Mouse (Mus musculus) heart, postnatal 25 days (tissue): ENCODE data around the gene Ebf4. TPM values are rescaled to one million over a fixed set of nuclear protein-coding genes. Genes with fewer than 3 reads are reported as not detected.

ENCODE experiments used
- DNase-seq: peaks from one replicate; pipeline ENCODE4 v3.0.0; 2022; ENCODE audit warnings: low spot score
- intact Hi-C: fragments of 180-260 bp; cut with DNase I; formaldehyde crosslinking; loops from one replicate; pipeline ENCODE4 v1.15.1; 2025
- total RNA-seq, 2 experiments: library from RNA; stranded (reverse); gene quantifications; 2 replicates each; pipeline ENCODE4 v1.2.3; 2021

Ebf4 gene
- total RNA-seq, 2 experiments from 2014 or later: 0.31 to 0.45 TPM

DNA sequence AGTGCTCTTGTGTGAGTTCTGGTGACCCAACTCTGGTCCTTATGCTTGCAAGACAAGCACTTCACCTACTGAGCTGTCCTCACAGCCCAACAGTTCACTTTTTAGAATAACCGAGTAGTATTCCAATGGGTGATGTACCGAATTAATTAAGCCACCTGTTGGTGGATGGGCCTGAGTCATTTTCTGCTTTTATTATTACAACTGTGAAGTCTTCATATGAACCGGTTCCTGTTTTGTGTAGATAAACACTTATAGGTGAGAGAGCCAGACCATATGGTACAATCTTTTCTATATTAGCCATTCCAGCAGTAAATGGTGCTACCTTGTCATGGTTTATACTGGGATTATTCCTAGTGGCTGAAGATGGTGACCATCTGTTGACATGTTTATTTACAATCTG, 117.8 kb downstream of the Ebf4 start:
- intact Hi-C loops: loop anchor here (10.0 kb wide), 1 partner anchor 238 kb away; the partner anchor contains the start of gene Snrpb
- no peak for DNase-seq

DNA sequence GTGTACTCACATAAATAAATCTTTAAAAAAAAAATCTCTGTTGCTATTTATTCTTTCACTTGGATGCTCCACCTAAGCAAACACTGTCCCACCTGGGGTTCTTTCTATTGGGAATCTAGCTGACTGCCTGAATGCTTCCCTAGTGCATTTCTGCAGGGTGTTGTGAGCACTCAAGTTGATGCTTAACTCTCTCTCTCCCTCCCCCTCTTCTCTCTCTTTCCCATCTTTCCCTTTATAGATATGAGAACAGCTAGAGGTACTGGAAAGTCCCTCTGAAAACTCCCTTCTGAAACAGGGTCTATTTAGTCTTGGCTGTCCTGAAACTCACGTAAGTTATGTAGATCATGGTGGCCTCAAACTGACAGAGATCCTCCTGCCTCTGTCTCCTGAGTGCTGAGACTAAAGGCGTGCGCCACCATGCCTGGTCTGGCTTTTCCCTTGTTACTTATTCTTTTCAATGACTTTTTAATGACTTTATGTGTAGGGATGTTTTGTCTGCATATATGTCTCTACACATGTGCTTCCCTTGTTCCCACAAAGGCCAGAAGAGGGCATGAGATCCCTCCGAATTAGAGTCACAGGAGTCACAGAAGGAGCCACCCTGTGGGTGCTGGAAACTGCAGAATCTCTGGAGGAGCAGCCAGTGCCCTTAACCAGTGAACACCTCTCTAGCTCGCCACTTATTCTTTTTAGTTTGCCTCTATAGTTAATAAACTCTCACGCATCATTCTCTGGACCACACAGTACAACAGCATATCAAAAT, 119.3 kb downstream of the Ebf4 start:
- DNase-seq: no peak
- intact Hi-C loops: loop anchor here (10.0 kb wide), 1 partner anchor 239 kb away; the partner anchor contains the start of gene Snrpb

Other genes with a start within 250 kb of the Ebf4 start
- gene Tgm6, start 182.8 kb upstream of the Ebf4 start, total RNA-seq: not detected
- 100 to 1,000 TPM; 145 to 146 TPM for gene Snrpb, start 115.8 kb upstream of the Ebf4 start, total RNA-seq
- gene Tmc2, start 100.0 kb upstream of the Ebf4 start, total RNA-seq: not detected
- 10 to 100 TPM; 32.2 to 35.8 TPM for gene Nop56, start 20.7 kb upstream of the Ebf4 start, total RNA-seq
- gene Idh3b, start 10.6 kb upstream of the Ebf4 start, total RNA-seq: 100 to 1,000 TPM; 763 to 771 TPM
- gene Cpxm1, start 102.4 kb downstream of the Ebf4 start, total RNA-seq: 1 to 10 TPM; 3.9 to 4.2 TPM
- not detected for gene Gm28372, start 110.1 kb downstream of the Ebf4 start, total RNA-seq
- not detected for gene 1700020A23Rik, start 110.1 kb downstream of the Ebf4 start, total RNA-seq
- gene Tmem239, start 111.3 kb downstream of the Ebf4 start, total RNA-seq: not detected
- 10 to 100 TPM; 21.9 to 26.6 TPM for gene Vps16, start 129.2 kb downstream of the Ebf4 start, total RNA-seq
- 1 to 10 TPM; 5.2 to 5.4 TPM for gene Pced1a, start 129.5 kb downstream of the Ebf4 start, total RNA-seq
- 10 to 100 TPM; 47.4 to 51.4 TPM for gene Ptpra, start 155.1 kb downstream of the Ebf4 start, total RNA-seq